Mouse (Mus musculus) retina, postnatal 1 day (tissue): ENCODE measurements around the gene Atl2.

Source experiments
- DNase-seq: peaks from one replicate; pipeline ENCODE4 v3.0.0-alpha.2; 2012

Gene Atl2

DNA sequence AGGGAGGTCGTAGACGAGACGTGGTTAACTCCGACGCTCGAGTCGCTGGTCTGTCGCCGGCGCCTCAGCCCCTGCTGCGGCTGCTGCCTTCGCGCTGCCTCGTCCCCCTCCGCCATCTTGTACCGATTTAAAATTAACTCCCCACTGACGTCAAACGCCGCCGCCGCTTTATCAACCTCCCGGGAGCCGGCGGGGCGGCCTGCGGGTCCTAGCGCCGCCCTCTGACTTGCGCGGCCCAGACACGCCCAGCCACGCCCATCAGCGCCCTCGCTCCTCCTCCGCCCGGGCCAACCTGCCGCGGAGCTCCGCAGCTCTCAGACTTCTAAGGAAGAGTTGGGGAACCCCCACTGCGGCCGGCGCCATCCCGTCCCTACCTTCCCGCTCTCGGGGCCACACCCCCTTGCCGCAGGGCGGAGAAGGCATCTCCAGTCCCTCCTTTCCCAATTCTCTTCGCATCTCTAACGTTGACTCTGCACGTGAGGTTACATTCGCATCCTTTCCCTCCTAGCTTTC is at the start of gene Atl2:
Atl2 (minus strand) TSS at position 213 of the 513 bp plus-strand sequence.
- DNase-seq: peak; percentile 96

- no peak for DNase-seq
Observed at GRCm38 (mm10) chr17:79944851-79945250, 48.9 kb upstream of the Atl2 start.

- no peak for DNase-seq
Observed at GRCm38 (mm10) chr17:79942418-79942817, 46.5 kb upstream of the Atl2 start.

DNA sequence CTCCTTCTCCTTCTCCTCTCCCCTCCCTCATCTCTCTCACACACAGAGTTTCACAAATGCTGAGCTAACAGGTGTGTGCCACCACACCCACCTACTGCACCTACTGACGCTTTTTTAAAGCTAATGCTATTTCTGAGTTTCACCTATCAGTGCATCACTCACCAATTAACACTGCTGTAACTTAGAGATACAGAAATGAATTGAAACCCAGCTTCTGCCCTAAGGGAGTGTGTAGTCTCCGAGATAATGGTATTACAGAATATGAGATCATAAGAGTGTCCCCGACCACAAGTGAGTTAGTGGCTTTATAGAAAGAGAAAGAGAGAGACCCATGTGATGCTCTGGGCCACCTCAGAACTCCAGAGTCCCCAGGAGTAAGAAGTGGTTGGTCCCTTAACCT is 43.2 kb upstream of the Atl2 start:
- no peak for DNase-seq

- DNase-seq: no peak
Observed at GRCm38 (mm10) chr17:79937921-79938601, 42.1 kb upstream of the Atl2 start.

DNA sequence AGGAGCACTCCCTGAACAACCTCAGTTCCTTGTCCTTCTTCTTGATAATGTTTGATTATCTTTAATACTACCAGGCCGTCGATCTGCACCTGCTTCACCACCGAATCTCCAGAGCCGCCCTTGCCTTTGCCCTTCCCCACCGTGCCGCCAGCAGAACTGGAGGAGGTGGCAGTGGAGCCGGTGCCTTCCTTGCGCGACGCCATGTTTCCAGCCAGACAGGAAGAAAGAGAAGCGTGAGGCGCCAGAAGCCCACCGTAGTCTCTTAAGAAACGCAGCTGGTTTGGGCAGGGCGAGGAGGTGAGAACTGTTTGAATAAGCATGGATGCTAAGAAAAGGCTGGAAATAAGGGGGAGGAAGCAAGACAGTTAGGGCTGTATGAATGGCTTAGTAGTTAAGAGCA is 38.4 kb upstream of the Atl2 start:
- no peak for DNase-seq

- DNase-seq: no peak
Observed at GRCm38 (mm10) chr17:79932676-79933278, 36.9 kb upstream of the Atl2 start.

DNA sequence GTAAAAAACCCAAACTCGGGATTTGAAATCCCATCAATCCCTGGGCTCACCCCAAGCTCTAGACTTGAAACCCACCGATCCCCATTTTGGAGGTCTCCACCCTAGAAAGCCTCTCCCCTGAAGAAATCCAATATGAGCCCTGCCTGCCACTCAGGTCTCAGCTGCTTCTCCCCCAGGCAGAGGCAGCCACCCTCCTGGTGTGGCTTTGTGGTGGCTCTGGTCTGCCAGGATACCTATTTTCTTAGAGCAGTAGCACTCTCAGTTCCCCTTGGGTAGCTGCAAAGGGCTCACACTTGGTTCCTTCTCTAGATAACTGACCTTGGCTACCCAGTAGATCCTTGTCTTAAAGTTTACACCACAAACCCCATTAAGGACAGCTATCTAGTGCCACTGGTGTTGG is 31.2 kb upstream of the Atl2 start:
- no peak for DNase-seq

GRCm38 (mm10) chr17:79926486-79926885 is 30.6 kb upstream of the Atl2 start:
- DNase-seq: no peak

GRCm38 (mm10) chr17:79925865-79926421 is 30.0 kb upstream of the Atl2 start:
- no peak for DNase-seq

DNA sequence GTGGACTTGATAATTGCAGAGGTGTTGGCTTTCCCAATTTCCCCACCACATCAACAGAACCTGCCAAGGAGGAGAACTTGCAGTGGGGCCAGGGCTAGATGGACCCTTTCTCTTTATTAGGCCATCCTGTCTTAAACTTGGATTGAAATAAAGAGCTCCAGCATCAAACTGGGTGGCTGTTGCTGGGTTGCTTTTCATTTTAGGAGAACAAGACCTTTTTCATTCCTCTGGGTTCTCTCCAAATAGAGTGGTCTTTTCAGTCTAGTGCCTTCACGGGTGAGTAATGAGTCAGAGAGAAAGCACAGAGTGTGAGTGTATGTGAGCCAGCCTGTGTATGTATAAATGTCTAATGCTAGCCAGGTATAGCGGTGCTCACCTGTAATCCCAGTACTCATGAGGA is 24.4 kb upstream of the Atl2 start:
- no peak for DNase-seq

- no peak for DNase-seq
Observed at GRCm38 (mm10) chr17:79919566-79920350, 23.8 kb upstream of the Atl2 start.

DNA sequence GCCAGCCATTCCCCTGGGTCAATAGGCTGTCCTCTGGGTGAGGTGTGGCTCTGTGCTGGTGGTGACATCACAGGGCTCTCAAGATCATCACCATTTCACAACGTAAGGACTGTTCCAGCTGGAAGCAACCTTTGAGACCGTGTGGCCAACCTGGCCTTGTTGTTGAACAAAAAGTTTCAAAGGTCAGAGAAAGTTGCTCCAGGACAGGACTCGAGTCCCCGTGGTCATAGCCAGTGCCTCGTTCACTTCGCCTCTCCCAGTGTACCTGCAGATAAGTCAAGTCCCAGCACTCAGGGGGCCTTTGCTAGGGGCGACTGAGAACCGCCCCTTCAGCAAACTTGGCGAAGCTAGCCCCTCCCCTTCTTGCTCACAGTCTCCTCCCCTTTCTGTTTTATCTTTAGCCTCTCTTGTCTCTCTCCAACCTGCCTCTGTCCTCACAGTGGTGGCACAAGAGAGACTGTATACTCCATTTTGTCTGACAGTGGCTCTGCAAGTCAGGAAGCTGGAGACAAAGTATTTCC is 22.6 kb upstream of the Atl2 start:
- DNase-seq: no peak

- no peak for DNase-seq
Observed at GRCm38 (mm10) chr17:79916996-79917395, 21.1 kb upstream of the Atl2 start.

DNA sequence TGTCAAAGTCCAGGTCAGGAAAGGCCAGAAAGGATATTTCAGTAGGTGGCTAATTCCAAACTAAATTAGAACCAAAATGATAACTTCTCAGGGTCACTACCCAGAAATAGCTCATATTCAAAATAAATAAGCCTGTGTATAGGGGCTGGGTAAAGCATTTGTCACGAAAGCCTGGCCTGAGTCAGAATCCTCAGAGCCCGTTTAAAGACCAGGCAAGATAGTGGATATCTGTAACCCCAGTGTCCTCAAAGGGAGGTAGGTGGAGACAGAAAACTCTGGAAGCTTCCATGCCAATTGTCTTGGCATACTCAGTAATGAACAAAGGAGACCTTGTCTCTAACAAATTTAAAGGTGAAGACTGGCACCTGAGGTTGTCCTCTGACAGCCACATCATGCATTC is 16.3 kb upstream of the Atl2 start:
- no peak for DNase-seq

DNA sequence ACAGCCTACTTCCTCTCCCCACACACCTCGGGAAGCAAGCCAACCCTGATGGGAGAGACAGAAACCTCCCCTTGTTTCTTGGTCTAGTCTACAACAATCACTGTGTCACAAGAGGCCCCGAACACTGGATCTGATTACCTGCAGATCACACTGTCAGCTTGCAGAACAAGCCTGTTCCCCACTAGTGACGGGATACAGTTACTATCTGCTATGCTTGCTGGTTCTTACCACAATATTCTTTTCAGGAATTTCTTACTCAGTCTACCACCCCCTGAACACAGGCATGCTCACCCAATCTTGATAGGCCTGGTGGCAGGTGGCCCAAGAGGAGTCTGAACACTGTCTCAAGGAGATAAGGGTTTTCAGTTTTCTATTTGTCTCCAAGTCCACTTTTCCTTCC is 15.8 kb upstream of the Atl2 start:
- no peak for DNase-seq

GRCm38 (mm10) chr17:79909571-79909970 is 13.6 kb upstream of the Atl2 start:
- DNase-seq: no peak

- no peak for DNase-seq
Observed at GRCm38 (mm10) chr17:79907698-79908097, 11.8 kb upstream of the Atl2 start.

- no peak for DNase-seq
Observed at GRCm38 (mm10) chr17:79906791-79907494, 11.0 kb upstream of the Atl2 start.

GRCm38 (mm10) chr17:79904593-79904992 is 8.7 kb upstream of the Atl2 start:
- DNase-seq: no peak

GRCm38 (mm10) chr17:79901207-79901606 is 5.3 kb upstream of the Atl2 start:
- DNase-seq: no peak

DNA sequence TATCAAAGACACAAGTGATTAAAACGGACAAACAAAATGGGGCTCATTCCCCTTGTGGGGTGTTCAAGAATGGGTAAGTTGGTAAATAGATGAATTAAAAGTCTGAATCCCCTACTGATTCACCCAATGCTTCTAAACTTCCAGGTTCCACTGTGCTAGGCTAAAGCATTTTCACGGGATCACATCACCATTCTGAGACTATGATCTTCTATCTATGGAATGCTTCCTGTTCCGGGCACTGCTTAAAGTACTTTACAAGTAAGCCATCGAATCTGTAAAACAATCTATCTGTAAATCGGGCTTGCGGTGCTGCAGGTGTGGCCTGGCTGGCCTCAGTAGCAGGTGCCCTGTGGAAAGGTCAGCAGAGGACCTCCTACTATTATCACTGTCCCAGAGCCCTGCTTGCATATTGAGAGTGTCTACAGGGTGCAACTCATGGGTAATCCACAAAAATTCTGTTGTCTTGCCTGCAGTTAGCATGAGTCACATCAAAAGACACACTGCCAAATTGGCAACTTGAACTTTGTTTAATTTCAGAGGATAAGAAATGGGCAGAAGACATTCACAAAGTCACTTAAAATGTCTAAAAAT is 2.3 kb upstream of the Atl2 start:
- no peak for DNase-seq
